Mouse (Mus musculus) liver, postnatal 0 days (tissue): ENCODE data around the gene Igf1.

Experiments
- CTCF ChIP-seq: sonication (generic); IDR thresholded peaks from 2 replicates; pipeline ENCODE4 v1.5.1; 2016; ENCODE audit warnings: antibody characterized with exemption, low read depth
- EP300 ChIP-seq: IDR thresholded peaks from 2 replicates; pipeline ENCODE4 v1.6.1; 2016; ENCODE audit warnings: antibody characterized with exemption, low read depth, mild to moderate bottlenecking

GRCm38 (mm10) chr10:87857215-87857955 is 680 bp upstream of the Igf1 start:
- TF ChIP-seq CTCF (no peak), EP300 (no peak)
